Mouse (Mus musculus): ENCODE measurements around the gene Celf2.
A peak's percentile ranks its signal among the peaks of the same experiment; 100 is the strongest.

The Celf2 gene

DNA sequence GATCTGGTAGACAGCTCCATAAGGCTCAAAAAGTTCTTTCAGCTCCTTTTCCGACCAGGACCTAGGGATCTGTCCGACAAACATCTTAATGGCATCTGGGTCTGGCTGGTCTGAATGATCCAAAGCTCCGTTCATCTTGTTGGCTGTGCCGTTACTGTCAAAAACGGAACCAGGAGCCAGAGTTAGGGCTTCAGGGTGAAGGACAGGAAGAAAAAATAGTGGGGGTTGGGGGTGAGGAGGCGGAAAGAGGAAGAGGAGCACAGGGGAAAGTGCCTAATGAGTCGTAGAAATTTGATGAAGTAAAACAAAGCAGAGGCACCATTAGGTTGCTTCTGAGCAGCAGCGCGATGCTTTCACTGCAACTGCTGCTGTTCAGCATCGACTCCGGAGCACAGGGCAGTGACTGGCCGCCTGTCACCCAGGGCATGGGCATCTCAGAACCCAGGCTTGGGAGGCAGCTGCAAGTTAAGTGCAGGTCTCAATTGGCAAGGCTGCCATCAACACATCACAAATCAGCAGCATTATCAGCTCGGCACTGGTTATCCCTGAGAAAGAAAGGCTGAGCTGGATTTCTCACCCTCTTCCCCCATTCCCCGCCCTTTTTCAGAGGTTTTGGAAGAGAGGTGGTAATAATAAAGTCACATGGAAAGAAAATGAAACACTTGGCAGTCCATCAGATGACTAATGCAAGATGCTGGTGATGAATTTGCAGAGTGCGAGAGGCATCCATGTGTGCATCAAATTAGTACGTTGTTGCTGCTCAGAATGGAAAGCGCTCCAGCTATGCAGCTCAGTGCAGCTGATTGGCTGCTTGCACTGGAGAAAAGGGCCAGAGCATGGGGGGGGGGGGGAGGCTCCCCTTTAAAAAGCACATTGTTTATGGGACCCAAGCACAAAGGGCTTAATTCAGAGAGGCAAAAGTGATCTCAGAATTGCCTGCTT lies 787.6 kb downstream of the Celf2 start:
- peak; percentile 95 for DNase-seq

DNA sequence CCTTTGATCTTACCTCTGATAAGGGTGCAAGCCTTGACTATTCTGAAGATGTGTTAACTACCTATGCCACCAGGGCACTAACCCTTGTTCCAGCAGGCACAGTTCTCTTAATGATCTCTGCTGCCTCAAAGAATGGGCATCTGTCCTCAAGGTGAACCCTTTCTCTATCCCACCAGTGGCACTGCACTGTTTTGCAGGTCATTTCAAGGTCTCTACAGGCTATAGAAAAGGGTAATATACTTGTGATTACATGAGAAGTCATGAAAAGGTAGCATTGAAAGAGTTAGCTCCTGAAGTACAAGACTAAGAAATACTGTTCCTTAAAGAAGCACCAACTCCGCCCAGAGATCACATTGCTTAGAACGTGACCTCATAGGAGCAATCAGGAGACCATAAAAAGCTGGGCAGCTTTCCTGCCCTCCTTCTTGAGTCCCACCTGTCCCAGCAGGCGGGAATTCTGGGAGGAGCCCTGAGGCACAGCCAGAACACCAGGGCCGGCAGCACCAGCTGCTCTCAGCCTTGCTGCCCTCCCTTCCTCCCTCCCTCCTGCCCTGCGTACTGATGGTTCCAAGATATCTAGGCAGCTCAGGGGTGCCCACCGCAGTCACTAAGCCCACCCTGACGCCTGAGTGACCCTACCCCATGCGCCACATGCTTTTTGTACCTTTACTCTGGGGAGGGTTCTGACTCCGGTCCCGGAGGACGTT lies 788.5 kb downstream of the Celf2 start:
- DNase-seq: peak; percentile 96

DNA sequence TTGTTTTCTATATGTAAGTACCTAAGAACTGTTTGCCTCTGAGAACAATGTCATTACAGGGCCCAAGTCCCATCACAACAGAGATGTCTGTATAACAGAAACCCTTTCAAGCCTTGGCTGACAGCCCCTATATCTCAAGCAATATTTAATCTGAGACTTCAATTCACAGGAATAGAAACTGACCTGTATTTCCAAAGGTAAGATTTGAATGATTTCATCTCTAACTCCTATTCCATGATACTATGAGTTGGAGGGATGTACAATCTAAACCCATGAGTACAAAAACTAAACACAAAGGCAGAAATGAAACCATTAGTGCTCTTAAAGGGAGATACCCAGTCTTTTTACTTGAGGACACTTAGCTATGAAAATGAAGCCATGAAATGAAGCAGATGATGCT lies 790.5 kb downstream of the Celf2 start:
- no peak for DNase-seq

DNA sequence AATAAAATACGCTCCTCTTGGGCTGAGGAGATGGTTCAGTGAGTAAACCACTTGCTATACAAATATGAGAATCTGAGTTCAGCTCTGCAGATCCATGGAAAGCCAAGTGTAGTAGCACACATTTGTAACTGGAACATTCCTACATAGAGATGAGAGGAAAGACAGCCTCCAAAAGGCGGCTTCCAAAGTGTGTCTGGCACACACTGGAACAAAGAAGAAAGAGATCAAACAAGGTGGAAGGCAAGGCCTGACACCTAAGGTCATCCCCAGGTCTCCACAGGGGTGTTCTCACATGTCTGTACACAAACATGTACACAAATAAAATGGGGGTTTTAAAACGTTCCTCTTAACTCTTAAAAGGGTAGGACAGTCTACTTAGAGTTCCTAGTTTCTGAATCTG lies 791.4 kb downstream of the Celf2 start:
- DNase-seq: peak; percentile 53

DNA sequence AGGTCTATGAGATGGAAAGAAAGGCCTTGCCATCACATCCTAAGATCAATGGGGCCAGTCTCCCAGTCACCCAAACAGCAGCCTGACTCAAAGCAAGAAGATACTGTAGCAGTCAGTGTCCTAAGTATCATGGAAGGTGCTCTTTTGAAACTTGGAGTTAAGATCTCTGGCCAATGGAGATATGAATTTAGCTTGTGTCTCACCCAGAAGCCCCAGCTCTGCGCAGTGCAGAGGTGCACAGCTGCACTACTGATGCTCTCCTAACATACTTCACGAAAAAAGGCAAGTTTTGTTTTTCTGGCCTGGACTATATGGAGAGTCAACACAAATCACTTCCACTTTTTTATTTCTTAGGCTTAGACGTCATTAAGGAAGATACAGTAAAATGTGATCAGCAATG lies 793.8 kb downstream of the Celf2 start:
- peak; percentile 71 for DNase-seq

DNA sequence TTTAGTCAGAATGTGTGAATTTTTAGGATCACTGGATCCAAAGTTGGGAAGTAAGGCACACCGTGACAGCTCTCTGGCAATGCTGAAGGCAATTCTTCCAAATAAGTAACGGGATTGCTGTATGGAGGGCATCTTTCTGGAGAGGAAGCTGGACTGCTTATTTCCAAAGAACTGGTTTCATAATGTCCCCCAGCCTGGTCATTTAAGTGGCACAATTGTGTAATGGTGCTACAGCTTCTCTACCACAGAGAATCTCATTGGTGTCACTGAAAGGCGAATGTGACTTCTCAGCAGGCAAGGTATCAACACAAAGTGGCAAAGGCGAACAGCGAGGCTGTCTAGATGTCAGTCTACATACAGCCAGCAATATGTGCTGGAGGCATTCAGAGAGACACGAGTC lies 795.8 kb downstream of the Celf2 start:
- DNase-seq: peak; percentile 80

DNA sequence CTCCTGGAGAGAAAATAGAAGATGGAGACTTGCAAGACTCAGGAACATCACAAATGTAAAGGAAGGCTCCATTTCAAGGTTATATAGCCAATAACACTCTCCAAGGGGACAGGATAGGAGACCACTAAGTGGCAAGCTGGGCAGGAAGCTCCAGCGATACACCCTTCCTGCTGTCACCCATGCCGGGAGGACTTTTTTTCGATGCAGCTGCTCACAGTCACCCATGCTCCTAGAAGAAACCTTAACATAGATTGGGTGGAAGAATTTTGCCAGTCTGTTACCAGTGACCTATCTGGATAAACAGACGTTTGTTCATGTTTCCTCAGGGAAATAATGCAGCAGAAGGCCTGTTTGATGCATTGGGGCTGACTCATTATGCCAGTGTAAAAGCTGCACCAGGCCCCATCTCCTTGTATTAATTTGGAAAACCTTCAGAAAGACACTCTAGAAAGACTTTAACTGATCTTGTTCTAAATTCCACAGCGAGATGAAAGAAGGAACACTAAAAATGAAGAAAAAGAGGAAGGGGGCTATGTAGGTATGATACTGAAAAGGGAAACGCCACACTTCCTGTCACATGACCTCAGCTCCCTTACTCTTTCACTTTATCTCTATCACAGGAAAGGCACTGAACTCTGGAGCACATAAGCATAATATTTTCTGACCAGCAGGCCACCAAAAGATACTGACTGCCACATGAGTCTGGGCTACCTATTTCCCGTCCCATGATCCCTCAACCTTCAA lies 798.5 kb downstream of the Celf2 start:
- peak; percentile 64 for DNase-seq

DNA sequence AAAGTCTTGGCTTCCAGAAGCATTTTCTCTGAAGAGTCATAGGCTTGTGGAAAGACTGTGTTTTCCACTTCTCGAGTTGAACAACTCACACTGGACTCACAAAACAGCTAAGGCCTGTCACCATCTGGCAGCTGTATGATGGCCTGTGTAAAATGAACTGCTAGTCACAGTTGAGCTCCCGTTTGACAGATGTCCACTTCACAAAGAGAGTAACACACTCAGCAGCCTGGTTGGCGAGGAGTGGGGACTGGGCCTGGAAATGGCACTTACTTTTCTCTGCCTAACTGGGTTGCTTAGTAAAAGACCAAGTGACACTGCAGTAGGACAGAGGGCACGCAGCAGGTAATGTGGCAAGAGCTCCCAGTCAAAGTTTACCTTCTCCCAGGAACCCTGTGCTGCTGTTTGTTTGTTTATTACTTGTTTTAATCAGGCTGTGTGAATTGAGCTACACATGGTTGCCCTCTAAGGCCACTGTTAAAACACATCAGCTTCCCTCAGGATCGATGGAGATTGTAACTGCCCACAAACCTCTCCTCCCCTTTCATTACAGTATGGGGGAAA lies 801.3 kb downstream of the Celf2 start:
- DNase-seq: peak; percentile 87

DNA sequence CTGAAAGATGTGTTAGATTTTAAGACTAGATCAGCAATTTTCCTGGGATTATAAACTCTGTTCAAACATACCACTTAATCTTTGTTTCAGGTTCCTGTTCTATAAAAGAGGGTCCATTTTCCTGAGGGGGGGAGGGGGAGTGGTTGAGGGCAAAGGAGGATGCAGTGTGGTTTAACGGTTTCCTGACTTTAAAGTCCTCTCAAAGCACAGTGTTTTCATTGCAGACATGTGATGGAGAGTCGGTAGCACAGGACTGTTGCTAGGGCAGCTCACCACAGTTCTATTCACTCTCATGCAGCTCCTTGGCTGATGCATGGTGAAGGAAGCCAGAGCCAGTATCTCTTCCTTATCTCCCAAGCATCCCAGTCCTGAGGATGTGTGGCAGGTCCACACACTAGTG lies 802.1 kb downstream of the Celf2 start:
- peak; percentile 89 for DNase-seq

DNA sequence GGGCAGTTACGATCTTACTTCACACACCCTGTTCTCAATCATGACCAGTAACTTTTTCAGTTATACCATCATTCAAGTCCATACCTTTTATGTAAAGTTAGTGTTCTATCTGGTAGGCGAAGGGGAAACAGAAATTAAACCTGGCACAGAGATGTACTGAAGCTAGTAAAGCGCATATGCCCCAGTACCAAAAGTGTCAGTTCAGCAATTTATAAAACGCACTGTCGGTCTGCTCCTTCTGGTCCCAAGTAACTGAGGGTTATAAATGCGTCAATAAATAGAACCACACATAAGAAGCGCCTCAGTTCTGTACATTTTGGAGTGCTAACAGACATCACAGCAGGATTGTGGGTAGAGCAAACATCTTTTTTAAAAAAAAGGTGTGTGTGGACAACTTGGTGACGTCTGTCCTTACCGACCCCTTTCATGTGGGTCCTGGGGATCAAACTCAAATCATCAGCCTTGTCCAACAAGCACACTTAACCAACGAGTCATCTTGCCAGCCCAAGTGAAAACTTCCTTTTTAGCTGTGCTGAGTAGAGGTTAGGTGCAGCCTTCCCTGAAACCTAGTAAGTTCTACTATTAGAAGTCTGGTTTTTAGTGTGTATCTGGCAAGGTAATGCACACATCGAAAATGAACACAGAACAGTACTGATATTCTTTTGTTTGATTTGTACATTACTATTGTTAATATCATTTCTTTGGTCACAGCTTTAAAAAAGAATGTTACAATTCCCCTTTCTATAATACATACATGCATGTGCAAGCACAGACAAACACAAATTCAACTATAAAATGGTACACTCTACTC lies 803.2 kb downstream of the Celf2 start:
- DNase-seq: peak; percentile 50

DNA sequence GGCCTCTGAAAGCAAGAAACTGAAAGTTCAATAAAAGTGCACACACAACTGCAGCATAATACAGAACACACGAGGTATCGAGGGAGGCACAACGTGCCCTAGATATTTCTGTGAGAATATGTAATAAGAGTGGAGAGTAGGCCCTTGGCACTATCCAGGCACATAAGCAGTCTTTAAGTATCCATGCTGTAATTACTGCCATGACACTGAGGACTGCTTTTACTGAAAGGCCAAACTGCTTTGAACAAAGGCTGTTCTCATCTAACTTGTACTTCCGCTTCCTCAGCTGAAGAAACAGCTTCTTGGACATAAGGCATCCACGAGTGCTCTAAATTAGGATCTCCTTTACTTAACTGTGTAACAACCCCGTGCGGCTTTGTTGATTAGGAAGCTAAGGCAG lies 803.9 kb downstream of the Celf2 start:
- peak; percentile 83 for DNase-seq

DNA sequence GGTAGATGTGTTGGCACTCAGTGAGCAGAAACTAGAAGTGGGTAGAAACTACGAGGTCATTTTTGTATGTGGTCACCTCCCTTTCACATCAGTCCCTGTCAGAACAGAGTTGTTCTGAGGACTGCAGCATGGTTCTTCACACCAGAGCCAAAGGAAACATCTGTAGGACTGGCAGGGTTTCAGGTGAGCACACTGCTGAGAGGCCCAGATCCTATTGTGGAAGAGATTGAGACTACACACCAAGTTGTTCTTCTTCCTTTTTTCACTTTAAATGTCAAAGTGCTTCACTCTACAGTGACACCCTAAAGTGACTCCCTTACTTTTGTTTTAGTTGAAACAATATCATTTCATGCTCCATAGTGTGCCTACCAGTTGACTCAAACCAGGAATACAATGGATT lies 804.6 kb downstream of the Celf2 start:
- DNase-seq: peak; percentile 82

DNA sequence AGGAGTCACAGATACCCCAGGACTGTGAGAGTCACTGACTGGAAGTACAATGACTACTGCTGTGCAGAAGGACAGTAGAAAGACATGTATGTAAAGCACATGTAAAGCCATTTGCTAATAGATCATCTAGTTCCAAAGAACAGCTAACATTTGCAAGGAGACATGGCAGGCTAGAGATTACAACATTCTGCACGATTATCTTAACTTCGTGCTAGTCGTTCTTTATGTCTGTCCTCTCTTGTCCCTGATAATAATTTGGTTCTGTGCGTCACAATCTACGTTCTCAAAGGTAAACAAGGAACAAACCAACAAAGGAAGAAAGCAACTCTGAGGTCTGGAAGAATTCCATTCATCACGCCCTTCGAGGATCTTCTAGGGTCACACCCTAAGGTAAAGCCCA lies 805.0 kb downstream of the Celf2 start:
- no peak for DNase-seq

DNA sequence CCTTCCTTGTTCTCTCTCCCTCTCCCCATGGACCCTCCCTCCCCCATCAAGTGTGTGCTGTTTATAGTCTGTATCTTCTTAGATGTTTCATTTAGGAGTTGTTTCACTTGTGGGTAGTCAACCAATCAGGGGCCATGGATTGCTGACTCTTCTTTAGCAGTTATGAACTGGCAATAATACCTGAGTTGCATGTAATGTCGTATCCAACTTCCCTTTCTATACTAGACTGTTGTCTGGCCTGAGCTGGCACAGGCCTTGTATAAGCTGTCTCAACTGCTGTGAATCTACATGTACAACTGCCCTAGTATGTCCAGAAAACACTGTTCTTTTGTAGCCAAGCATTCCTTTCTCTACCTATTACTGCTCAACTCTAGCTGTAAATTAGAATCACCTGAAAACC lies 813.0 kb downstream of the Celf2 start:
- peak; percentile 61 for DNase-seq

DNA sequence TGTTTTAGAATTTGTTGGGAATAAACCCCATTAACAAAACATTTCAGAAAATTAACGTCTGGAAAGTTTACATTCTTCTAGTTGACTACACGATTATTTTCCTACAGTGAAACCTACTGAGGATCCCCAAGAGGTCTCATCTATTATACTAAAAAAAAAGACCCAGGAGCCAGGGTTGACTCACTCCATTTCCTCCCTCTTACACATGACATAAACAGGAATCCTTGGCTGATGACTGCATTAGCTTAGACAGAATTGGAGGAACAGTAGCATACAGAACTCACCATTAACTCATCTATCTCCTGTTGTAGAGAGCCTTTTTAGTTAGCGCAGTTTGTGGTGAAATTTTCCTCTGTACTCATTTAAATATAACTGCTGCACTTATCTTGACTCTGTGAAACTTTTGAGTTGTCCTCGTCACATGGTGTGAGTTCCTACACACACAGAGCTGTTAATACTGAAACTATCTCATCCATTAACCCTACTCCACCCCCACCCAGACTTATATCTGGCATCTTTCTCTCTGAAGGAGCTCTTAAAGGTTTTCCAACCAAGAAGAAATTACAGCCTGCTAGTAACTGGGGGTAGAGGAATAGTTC lies 813.9 kb downstream of the Celf2 start:
- peak; percentile 28 for DNase-seq

DNA sequence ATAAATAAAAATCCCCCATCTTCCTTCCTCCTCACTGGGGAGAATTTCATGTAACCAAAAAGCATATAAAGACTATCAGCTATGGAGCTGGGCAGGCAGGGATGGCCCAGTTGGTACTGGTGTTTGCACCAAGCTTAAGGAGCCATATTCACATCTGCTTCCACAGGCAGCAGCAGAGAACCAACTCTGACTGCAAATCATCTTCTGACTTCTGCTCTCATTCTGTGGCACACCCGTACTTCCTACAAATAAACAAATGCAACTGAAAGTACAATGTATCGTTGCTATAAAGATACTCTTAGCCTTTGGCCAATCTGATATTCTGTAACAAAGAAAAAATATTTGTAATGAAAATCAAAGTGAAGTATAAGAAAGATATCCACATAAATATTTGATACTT lies 819.7 kb downstream of the Celf2 start:
- no peak for DNase-seq

DNA sequence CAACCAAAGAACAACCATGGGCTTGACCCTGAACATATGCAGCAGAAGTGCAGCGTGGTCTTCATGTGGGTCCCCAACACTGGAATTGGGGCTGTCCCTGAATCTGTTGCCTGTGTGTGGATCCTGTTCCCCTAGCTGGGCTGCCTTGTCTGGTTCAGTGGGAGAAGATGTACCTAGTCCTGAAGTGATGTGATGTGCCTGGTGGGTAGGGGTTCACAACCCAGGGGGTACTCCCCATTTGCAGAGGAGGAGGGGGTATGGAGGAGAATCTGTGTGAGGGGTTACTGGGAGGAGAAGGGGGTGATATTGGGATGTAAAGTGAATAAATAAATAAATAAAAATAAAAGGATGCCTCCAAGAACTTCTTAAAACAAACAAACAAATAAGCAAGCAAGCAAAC lies 831.1 kb downstream of the Celf2 start:
- DNase-seq: peak; percentile 75

DNA sequence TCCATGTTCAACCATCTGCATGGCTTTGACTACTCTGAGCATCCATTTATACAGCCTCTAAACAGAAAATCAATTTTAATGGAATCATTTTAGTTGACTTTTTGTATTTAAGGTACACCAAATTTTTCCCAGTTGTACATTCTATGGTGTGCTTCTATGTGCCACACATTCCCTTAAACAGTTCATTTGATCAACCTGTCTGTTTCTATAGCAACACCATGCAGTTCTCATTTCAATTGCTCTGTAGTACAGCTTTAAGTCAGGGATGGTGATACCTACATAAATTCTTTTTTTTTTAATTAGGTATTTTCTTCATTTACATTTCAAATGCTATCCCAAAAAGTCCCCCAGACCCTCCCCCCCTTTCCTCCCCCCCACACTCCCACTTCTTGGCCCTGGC lies 831.9 kb downstream of the Celf2 start:
- DNase-seq: no peak

DNA sequence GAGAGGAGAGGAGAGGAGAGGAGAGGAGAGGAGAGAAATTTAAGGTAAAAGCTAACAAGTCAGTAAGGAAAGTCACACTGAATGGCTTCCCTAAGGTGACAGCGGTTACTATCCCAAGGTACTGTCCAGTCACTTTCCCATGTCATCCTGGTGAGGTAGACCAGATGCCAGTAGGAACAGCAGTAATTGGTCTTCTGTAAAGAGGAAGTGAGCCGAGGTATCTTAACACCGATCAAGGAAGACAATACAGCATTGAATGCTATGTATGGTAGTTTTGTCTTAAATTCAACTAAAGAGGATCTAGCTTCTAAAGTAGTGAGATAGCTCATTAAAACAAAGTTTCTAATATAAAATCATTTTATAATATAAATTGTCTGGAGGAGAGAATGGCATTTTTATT lies 835.0 kb downstream of the Celf2 start:
- peak; percentile 12 for DNase-seq

DNA sequence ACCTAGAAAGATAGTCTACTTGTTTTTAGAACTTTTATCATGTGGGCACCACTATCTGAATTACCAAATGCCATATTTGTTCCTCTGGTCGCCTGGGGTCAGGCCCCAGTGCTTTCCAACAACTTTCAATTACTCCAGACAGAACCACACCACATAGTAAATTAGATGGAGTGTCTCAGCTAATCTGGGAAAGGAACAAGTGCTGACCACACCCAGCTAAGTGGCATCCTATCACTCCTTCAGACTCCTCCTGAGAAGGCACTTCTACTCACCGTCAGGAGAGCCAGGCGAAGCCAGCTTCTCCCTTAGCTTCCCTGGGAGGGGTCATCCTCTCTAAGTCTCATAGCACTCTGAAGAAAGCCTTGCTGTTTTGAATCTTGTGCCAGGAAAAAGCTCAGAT lies 835.9 kb downstream of the Celf2 start:
- DNase-seq: peak; percentile 78

DNA sequence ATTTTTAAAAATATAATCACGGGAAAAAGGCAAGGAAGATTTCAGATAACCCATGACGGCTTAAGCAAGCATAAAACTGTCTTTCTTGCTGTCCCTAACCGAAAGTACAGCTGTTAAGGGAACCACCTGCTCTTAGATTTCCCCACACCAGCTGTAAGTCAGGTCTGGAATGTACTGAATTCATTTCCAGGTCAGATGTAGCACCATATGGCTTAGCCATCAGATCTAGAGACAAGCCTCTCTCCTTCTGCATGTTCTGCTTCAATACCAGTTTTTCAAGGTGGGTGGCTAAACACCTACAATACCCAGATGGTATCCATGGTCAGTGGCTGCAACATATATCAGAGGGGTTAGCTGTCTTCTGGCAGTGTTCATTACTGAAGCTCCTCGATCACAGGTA lies 841.8 kb downstream of the Celf2 start:
- peak; percentile 68 for DNase-seq

DNA sequence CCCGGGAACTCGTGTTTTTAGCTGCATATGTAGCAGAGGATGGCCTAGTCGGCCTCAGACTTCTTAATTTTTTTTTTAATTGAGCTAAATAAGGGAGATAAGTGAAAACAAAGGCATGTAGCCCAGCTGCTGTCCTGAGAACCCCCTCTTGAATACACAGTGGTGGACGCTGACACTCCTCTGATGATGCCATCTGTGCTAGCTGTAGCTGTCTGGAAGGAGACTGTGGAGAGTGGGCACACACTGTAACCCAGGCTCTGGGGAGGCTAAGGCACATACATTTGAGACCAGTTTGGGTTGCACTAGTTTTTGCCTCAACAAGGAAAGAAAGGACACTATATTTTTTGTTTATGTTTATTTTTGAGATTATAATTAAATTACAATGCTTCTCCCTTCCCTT lies 849.5 kb downstream of the Celf2 start:
- no peak for DNase-seq
